Mouse (Mus musculus) embryonic facial prominence, embryonic 11.5 days (tissue): ENCODE data around the gene 5031439G07Rik. TPM values are rescaled to one million over a fixed set of nuclear protein-coding genes. Genes with fewer than 3 reads are reported as not detected.
"Not testable (repeated sequence)": the region's sequence is repeated elsewhere in the genome, so short reads cannot be mapped to it uniquely, and the experiment has no call there.

ENCODE experiments used
- ATAC-seq: fragments of 200-750 bp; cut with Nextera tagmentation; replicated peaks from 2 replicates; pipeline ENCODE4 v1.8.0; 2017; ENCODE audit warnings: low read depth; ENCODE audit not compliant: insufficient number of reproducible peaks, low FRiP score, low TSS enrichment
- DNase-seq: peaks from one replicate; pipeline ENCODE4 v3.0.0-alpha.2; 2015; ENCODE audit warnings: low spot score
- H3K27ac ChIP-seq: fragments of 300-500 bp; sonication (generic); replicated peaks from 2 replicates; pipeline ENCODE4 v1.5.1; 2014; ENCODE audit warnings: mild to moderate bottlenecking, low read depth, low read length, control low read depth
- H3K27me3 ChIP-seq: fragments of 300-500 bp; sonication (generic); 2 replicates; pipeline ENCODE4 v1.6.1; 2014; ENCODE audit warnings: mild to moderate bottlenecking, low read length, moderate library complexity, mixed read lengths; ENCODE audit not compliant: control insufficient read depth, insufficient read depth
- H3K36me3 ChIP-seq: fragments of 300-500 bp; sonication (generic); replicated peaks from 2 replicates; pipeline ENCODE4 v1.6.1; 2014; ENCODE audit warnings: low read depth, mild to moderate bottlenecking, low read length, moderate library complexity, mixed read lengths; ENCODE audit not compliant: control insufficient read depth, insufficient read depth
- H3K4me1 ChIP-seq: fragments of 300-500 bp; sonication (generic); 2 replicates; pipeline ENCODE4 v1.6.1; 2014; ENCODE audit warnings: low read length, mixed read lengths; ENCODE audit not compliant: control insufficient read depth, insufficient read depth
- H3K4me2 ChIP-seq: fragments of 300-500 bp; sonication (generic); 2 replicates; pipeline ENCODE4 v1.6.1; 2014; ENCODE audit warnings: low read depth, mild to moderate bottlenecking, control low read depth, low read length, moderate library complexity
- H3K4me3 ChIP-seq: fragments of 300-500 bp; sonication (generic); 2 replicates; pipeline ENCODE4 v1.5.1; 2014; ENCODE audit warnings: low read depth, low read length, control low read depth
- H3K9ac ChIP-seq: fragments of 300-500 bp; sonication (generic); replicated peaks from 2 replicates; pipeline ENCODE4 v1.6.1; 2014; ENCODE audit warnings: mild to moderate bottlenecking, control low read depth, low read length
- H3K9me3 ChIP-seq: fragments of 300-500 bp; sonication (generic); replicated peaks from 2 replicates; pipeline ENCODE4 v1.6.1; 2016; ENCODE audit warnings: mild to moderate bottlenecking, low read length, inconsistent platforms, mixed read lengths; ENCODE audit not compliant: control insufficient read depth
- whole genome bisulfite sequencing: fragments of 180-500 bp; shearing (Covaris S2); extraction: QIAGEN DNeasy Blood & Tissue Kit; methylation state at CpG from one replicate; pipeline ENCODE4 v1.1.7; 2014; 5-methylcytosine and 5-hydroxymethylcytosine counted together
- polyA plus RNA-seq: library from polyadenylated mRNA; unstranded; fragments of >200 nt; fragmentation: Nextera tagmentation; extraction: Ambion mirVana; gene quantifications from 2 replicates; pipeline ENCODE4 v1.2.1, GENCODE M21; 2014

5031439G07Rik gene
- 11.6 and 16.8 TPM in 2 replicates for polyA plus RNA-seq

GRCm38 (mm10) chr15:84987874-84988825, at the start of gene 5031439G07Rik:
Gene 5031439G07Rik (minus strand): TSS chr15:84988551.
- peak within 1 kb of the TSS; percentile 81 for H3K4me3 ChIP-seq
- H3K27me3 ChIP-seq, result no peaks in the 10 kb centered on the region
- peak within 1 kb of the TSS; percentile 81 for H3K4me2 ChIP-seq
- H3K36me3 ChIP-seq, result no peaks in the 10 kb centered on the region
- ATAC-seq (peak; percentile 72), DNase-seq (peak; percentile 97)
- no peaks in the 10 kb centered on the region for H3K4me1 ChIP-seq
- no peak within 1 kb of the TSS; the same call in 1 of the 2 replicates for H3K27ac ChIP-seq
- WGBS, result under 1% methylated on average over 47 of the region's 59 CpGs
- H3K9ac ChIP-seq, result peak within 1 kb of the TSS; percentile 94
- H3K9me3 ChIP-seq, result no peaks in the 10 kb centered on the region

- H3K9me3 ChIP-seq, result no peaks in the 10 kb centered on the region
- peak overlapping the region; percentile 84 for H3K9ac ChIP-seq
- ATAC-seq (peak; percentile 61; the same call in 1 of the 2 replicates), DNase-seq (no peak)
- WGBS, result 5% methylated on average over 8 of the region's 8 CpGs
- no peaks in the 10 kb centered on the region for H3K27me3 ChIP-seq
- H3K4me2 ChIP-seq, result peak overlapping the region; percentile 89
- H3K4me1 ChIP-seq, result no peaks in the 10 kb centered on the region; the same call in 1 of the 2 replicates
- no peak overlapping the region for H3K27ac ChIP-seq
- H3K4me3 ChIP-seq, result peak overlapping the region; percentile 78
- no peaks in the 10 kb centered on the region for H3K36me3 ChIP-seq
These were observed 49.0 kb upstream of the 5031439G07Rik start for GRCm38 (mm10) chr15:85037343-85037690.

- peak; percentile 88 for ATAC-seq
- peak; percentile 98 for DNase-seq
- H3K9me3 ChIP-seq, result no peaks in the 10 kb centered on the region
- no peaks in the 10 kb centered on the region; the same call in 1 of the 2 replicates for H3K4me1 ChIP-seq
- H3K9ac ChIP-seq, result peak overlapping the region; percentile 84
- no peak overlapping the region for H3K27ac ChIP-seq
- H3K27me3 ChIP-seq, result no peaks in the 10 kb centered on the region
- H3K4me3 ChIP-seq, result peak overlapping the region; percentile 78
- H3K36me3 ChIP-seq, result no peaks in the 10 kb centered on the region
- under 1% methylated on average over 73 of the region's 75 CpGs for WGBS
- H3K4me2 ChIP-seq, result peak overlapping the region; percentile 89
These were observed 48.4 kb upstream of the 5031439G07Rik start for GRCm38 (mm10) chr15:85036566-85037342.

- not testable (repeated sequence) for H3K4me3 ChIP-seq, H3K9me3 ChIP-seq, H3K4me2 ChIP-seq, H3K9ac ChIP-seq, DNase-seq, H3K27ac ChIP-seq, H3K27me3 ChIP-seq, ATAC-seq, H3K36me3 ChIP-seq, H3K4me1 ChIP-seq
- WGBS, result 39% methylated on average over 7 of the region's 7 CpGs
These were observed 45.6 kb upstream of the 5031439G07Rik start for GRCm38 (mm10) chr15:85033916-85034315.

- Histone ChIP-seq H3K4me3 (no peak overlapping the region), H3K27me3 (no peaks in the 10 kb centered on the region), H3K9me3 (no peaks in the 10 kb centered on the region), H3K27ac (no peak overlapping the region), H3K4me1 (no peaks in the 10 kb centered on the region; the same call in 1 of the 2 replicates), H3K36me3 (no peaks in the 10 kb centered on the region), H3K9ac (no peak overlapping the region), H3K4me2 (no peak overlapping the region)
- WGBS, result 86% methylated on average over 3 of the region's 3 CpGs
- ATAC-seq (no peak), DNase-seq (no peak)
These were observed 43.5 kb upstream of the 5031439G07Rik start for GRCm38 (mm10) chr15:85031866-85032265.

GRCm38 (mm10) chr15:85030643-85031042, 42.3 kb upstream of the 5031439G07Rik start:
- WGBS, result 82% methylated on average over 1 of the region's 1 CpGs
- H3K27me3 ChIP-seq, H3K4me3 ChIP-seq, H3K4me2 ChIP-seq, H3K4me1 ChIP-seq, H3K9ac ChIP-seq, H3K9me3 ChIP-seq, DNase-seq, H3K27ac ChIP-seq, ATAC-seq, H3K36me3 ChIP-seq: not testable (repeated sequence)

- H3K27ac ChIP-seq, H3K27me3 ChIP-seq, H3K36me3 ChIP-seq, H3K9ac ChIP-seq, DNase-seq, H3K9me3 ChIP-seq, H3K4me2 ChIP-seq, ATAC-seq, H3K4me3 ChIP-seq, H3K4me1 ChIP-seq: not testable (repeated sequence)
- 60% methylated on average over 1 of the region's 1 CpGs for WGBS
These were observed 40.3 kb upstream of the 5031439G07Rik start, which contains the start of gene Fam118a for GRCm38 (mm10) chr15:85028648-85029047. Gene Fam118a (plus strand): TSS chr15:85028948.
